Mouse (Mus musculus): ENCODE data around the gene Klhdc3.

Gene Klhdc3

DNA sequence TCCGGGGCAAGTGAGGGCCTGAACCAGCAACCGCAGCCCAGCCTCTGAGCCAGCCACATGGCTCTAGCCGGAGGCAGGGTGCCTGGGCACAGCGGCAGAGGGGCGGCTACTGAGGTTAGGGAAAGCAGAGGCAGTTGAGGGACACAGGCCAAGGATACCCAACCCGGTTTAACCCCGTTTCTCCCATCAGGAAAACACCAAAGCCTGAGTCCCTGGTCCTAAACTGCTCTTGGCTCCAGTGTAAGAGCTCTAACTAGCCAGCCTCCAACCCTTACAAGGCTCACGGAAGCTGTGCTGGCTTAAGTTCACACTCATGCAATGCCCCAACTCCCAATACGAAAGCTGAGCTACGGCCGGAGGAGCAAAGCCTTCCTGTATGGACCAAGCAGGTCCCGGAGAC lies 56.1 kb downstream of the Klhdc3 start:
- no peak for DNase-seq (ENCODE audit: low spot score in 2 of 2)
